Mouse (Mus musculus): ENCODE results near the gene Zfp949.

GRCm38 (mm10) chr9:88529979-88530580, 17.7 kb upstream of the Zfp949 start:
- no peak for TF ChIP-seq CTCF (IDR thresholded peaks at IDR 0.05; ENCODE audit: low read depth, low read length)
- TF ChIP-seq POLR2AphosphoS5 (IDR thresholded peaks at IDR 0.05; ENCODE audit: insufficient replicate concordance, low read depth, low read length): no peak
- no peak for TF ChIP-seq TAL1 (conservative IDR thresholded peaks at IDR 0.05; ENCODE audit: low read depth, low read length)

Measured in G1E (cell line).